Mouse (Mus musculus): ENCODE results near the gene Gm27021. TPM values are rescaled to one million over a fixed set of nuclear protein-coding genes. Genes with fewer than 3 reads are reported as not detected.

The Gm27021 gene
- polyA plus RNA-seq, 1 experiment from 2014 or later, result 2.6 TPM

DNA sequence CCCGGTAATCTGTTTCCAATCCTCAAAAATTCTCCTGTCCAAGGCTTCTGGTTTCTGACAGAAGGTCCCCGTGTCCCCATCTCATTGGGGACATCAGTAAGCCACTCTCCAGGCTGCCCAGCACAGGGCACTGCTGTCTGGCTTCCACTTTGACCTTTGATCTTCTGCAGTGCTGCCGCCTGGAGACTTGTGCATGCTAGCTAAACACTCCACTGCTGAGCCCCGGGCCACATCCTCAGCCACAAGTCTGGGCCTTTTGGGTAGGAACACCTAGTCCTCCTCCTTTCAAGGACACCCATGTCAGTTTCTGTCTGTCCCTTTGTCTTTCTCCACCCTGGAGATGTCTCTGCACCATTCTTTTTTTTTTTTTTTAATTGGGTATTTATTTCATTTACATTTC lies 25.1 kb upstream of the Gm27021 start:
- Histone ChIP-seq H3K36me3 (ENCODE audit: control insufficient read depth, insufficient read depth, low read length) (no peaks in the 10 kb centered on the region), H3K9ac (ENCODE audit: low read depth, low read length) (no peak overlapping the region), H3K27ac (ENCODE audit: low read depth, low read length) (no peak overlapping the region), H3K4me1 (replicated peaks; ENCODE audit: control insufficient read depth, insufficient read depth, low read length) (peaks cover 3% of the 10 kb centered on the region; the same call in 1 of the 2 replicates), H3K27me3 (ENCODE audit: control insufficient read depth, insufficient read depth, low read length) (no peaks in the 10 kb centered on the region), H3K4me3 (ENCODE audit: low read depth, low read length) (no peak overlapping the region), H3K9me3 (ENCODE audit: control insufficient read depth, low read length) (no peaks in the 10 kb centered on the region), H3K4me2 (replicated peaks; ENCODE audit: low read depth, low read length) (no peak overlapping the region)
- no peak for ATAC-seq (ENCODE audit: low FRiP score)
- 61% methylated on average over 4 of the region's 4 CpGs for WGBS
- no peak for DNase-seq (ENCODE audit: low spot score)

GRCm38 (mm10) chr8:120688511-120688910 lies 20.6 kb upstream of the Gm27021 start:
- H3K27ac ChIP-seq (ENCODE audit: low read depth, low read length), result no peak overlapping the region
- no peak overlapping the region for H3K4me2 ChIP-seq (replicated peaks; ENCODE audit: low read depth, low read length)
- no peak overlapping the region for H3K4me3 ChIP-seq (ENCODE audit: low read depth, low read length)
- H3K9me3 ChIP-seq (ENCODE audit: control insufficient read depth, low read length), result no peaks in the 10 kb centered on the region
- no peaks in the 10 kb centered on the region for H3K4me1 ChIP-seq (replicated peaks; ENCODE audit: control insufficient read depth, insufficient read depth, low read length)
- WGBS, result 90% methylated on average over 7 of the region's 7 CpGs
- H3K9ac ChIP-seq (ENCODE audit: low read depth, low read length), result no peak overlapping the region
- DNase-seq (ENCODE audit: low spot score) (no peak), ATAC-seq (ENCODE audit: low FRiP score) (no peak)
- H3K36me3 ChIP-seq (ENCODE audit: control insufficient read depth, insufficient read depth, low read length), result no peaks in the 10 kb centered on the region
- H3K27me3 ChIP-seq (ENCODE audit: control insufficient read depth, insufficient read depth, low read length), result no peaks in the 10 kb centered on the region

DNA sequence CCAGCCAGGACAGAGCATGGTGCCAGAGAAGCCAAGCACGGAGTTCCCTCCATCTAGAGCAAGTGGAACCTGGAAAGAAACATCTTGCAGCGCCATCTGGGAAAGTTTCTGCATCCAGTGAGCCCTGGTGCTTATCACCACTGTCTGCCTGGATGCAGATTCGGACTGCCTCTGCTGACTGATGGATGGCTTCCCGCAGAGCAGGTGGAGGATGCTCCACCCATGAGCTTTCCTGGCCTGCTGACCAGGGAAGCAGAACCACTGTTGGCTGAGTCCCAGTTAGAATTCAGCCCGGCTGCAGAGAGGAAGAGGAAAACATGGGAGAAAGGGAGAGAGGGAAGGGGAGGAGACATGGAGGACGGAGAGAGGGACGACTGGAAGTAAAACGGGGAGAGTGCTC lies 19.9 kb upstream of the Gm27021 start:
- Histone ChIP-seq H3K4me3 (ENCODE audit: low read depth, low read length) (no peak overlapping the region), H3K9me3 (ENCODE audit: control insufficient read depth, low read length) (no peaks in the 10 kb centered on the region)
- WGBS, result 72% methylated on average over 8 of the region's 8 CpGs

GRCm38 (mm10) chr8:120686576-120686975 lies 18.7 kb upstream of the Gm27021 start:
- 86% methylated on average over 5 of the region's 5 CpGs for WGBS
- no peaks in the 10 kb centered on the region for H3K36me3 ChIP-seq (ENCODE audit: control insufficient read depth, insufficient read depth, low read length)
- ATAC-seq (ENCODE audit: low FRiP score), result no peak
- H3K9me3 ChIP-seq (ENCODE audit: control insufficient read depth, low read length), result no peaks in the 10 kb centered on the region
- H3K4me2 ChIP-seq (replicated peaks; ENCODE audit: low read depth, low read length), result no peak overlapping the region
- no peak overlapping the region for H3K9ac ChIP-seq (ENCODE audit: low read depth, low read length)
- no peaks in the 10 kb centered on the region for H3K4me1 ChIP-seq (replicated peaks; ENCODE audit: control insufficient read depth, insufficient read depth, low read length)
- no peaks in the 10 kb centered on the region for H3K27me3 ChIP-seq (ENCODE audit: control insufficient read depth, insufficient read depth, low read length)
- H3K27ac ChIP-seq (ENCODE audit: low read depth, low read length), result no peak overlapping the region
- no peak overlapping the region for H3K4me3 ChIP-seq (ENCODE audit: low read depth, low read length)
- no peak for DNase-seq (ENCODE audit: low spot score)

More for the DNA sequence above, 19.9 kb upstream of the Gm27021 start:
- H3K36me3 ChIP-seq (ENCODE audit: control insufficient read depth, insufficient read depth, low read length), result no peaks in the 10 kb centered on the region
- no peak for ATAC-seq (ENCODE audit: low FRiP score)
- H3K9ac ChIP-seq (ENCODE audit: low read depth, low read length), result no peak overlapping the region
- DNase-seq (ENCODE audit: low spot score), result no peak
- H3K27me3 ChIP-seq (ENCODE audit: control insufficient read depth, insufficient read depth, low read length), result no peaks in the 10 kb centered on the region
- H3K4me1 ChIP-seq (replicated peaks; ENCODE audit: control insufficient read depth, insufficient read depth, low read length), result no peaks in the 10 kb centered on the region
- no peak overlapping the region for H3K27ac ChIP-seq (ENCODE audit: low read depth, low read length)
- no peak overlapping the region for H3K4me2 ChIP-seq (replicated peaks; ENCODE audit: low read depth, low read length)

DNA sequence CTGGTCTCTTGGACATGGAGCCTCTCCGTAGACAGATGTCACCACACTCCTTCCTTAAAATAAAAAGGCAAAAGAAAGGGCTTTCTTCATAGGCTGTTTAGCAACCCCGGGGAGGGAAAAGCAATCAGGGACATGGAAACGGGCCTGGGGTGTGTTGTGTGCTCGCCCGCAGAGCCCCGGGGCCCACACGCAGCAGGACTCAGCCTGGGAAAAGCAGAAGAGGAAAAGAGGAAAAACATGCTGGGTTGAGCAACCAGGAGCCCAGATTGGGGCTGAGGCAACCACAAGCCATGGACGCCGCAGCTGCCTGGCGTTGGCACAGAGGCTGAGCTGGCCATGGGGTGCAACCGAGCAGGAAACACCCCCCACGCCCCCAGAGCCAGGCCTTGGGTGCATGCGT lies 18.2 kb upstream of the Gm27021 start:
- Histone ChIP-seq H3K36me3 (ENCODE audit: control insufficient read depth, insufficient read depth, low read length) (no peaks in the 10 kb centered on the region), H3K4me2 (replicated peaks; ENCODE audit: low read depth, low read length) (no peak overlapping the region), H3K27ac (ENCODE audit: low read depth, low read length) (no peak overlapping the region), H3K27me3 (ENCODE audit: control insufficient read depth, insufficient read depth, low read length) (no peaks in the 10 kb centered on the region), H3K9me3 (ENCODE audit: control insufficient read depth, low read length) (no peaks in the 10 kb centered on the region), H3K4me3 (ENCODE audit: low read depth, low read length) (no peak overlapping the region), H3K9ac (ENCODE audit: low read depth, low read length) (no peak overlapping the region), H3K4me1 (replicated peaks; ENCODE audit: control insufficient read depth, insufficient read depth, low read length) (no peaks in the 10 kb centered on the region)
- WGBS, result 81% methylated on average over 13 of the region's 13 CpGs
- DNase-seq (ENCODE audit: low spot score), result no peak
- ATAC-seq (ENCODE audit: low FRiP score), result no peak

DNA sequence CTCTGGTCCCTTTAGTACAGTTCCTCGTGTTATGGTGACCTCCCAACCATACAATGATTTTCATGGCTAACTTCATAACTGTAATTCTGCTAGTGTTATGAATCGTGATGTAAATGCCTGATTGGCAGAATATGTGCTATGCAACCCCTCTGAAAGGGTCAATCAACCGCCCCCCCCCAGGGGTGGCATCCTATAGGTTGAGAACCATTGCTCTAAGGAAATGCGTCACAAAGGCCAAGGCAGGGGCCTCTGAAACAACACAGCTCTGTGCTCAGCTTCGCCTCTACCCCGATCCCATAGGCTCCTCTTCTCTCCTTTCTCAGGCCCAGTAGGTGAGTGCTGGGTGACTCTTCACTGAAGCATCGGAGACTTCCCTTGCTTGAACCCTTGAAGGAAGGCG lies 17.7 kb upstream of the Gm27021 start:
- no peaks in the 10 kb centered on the region for H3K9me3 ChIP-seq (ENCODE audit: control insufficient read depth, low read length)
- 78% methylated on average over 8 of the region's 8 CpGs for WGBS
- no peak overlapping the region for H3K4me2 ChIP-seq (replicated peaks; ENCODE audit: low read depth, low read length)
- no peaks in the 10 kb centered on the region for H3K4me1 ChIP-seq (replicated peaks; ENCODE audit: control insufficient read depth, insufficient read depth, low read length)
- H3K4me3 ChIP-seq (ENCODE audit: low read depth, low read length), result no peak overlapping the region
- H3K27me3 ChIP-seq (ENCODE audit: control insufficient read depth, insufficient read depth, low read length), result no peaks in the 10 kb centered on the region
- no peak overlapping the region for H3K27ac ChIP-seq (ENCODE audit: low read depth, low read length)
- ATAC-seq (ENCODE audit: low FRiP score) (no peak), DNase-seq (ENCODE audit: low spot score) (no peak)
- no peaks in the 10 kb centered on the region for H3K36me3 ChIP-seq (ENCODE audit: control insufficient read depth, insufficient read depth, low read length)
- H3K9ac ChIP-seq (ENCODE audit: low read depth, low read length), result no peak overlapping the region

DNA sequence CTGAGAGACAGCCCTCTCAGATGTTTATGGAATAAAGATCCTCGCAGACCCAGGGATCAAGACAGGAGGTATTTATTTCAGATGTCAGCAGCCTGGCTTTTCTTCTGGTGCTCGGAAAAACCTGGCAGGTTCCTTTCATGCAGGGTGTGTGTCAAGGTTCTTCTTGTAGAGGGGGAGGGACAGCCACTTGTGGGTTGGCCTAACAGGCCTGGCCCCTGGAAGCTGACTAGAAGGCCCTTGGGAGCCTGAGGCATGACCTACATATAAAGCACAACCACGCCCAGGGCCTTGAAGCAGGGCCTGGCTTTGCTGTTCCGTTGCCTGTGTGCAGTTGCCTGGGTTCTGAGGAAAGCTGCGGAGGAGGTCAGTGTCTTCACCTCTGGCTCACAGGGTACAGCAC lies 17.2 kb upstream of the Gm27021 start:
- no peaks in the 10 kb centered on the region for H3K36me3 ChIP-seq (ENCODE audit: control insufficient read depth, insufficient read depth, low read length)
- 70% methylated on average over 5 of the region's 5 CpGs for WGBS
- no peak overlapping the region for H3K4me2 ChIP-seq (replicated peaks; ENCODE audit: low read depth, low read length)
- no peaks in the 10 kb centered on the region for H3K27me3 ChIP-seq (ENCODE audit: control insufficient read depth, insufficient read depth, low read length)
- H3K9me3 ChIP-seq (ENCODE audit: control insufficient read depth, low read length), result no peaks in the 10 kb centered on the region
- no peaks in the 10 kb centered on the region for H3K4me1 ChIP-seq (replicated peaks; ENCODE audit: control insufficient read depth, insufficient read depth, low read length)
- no peak for DNase-seq (ENCODE audit: low spot score)
- no peak overlapping the region for H3K27ac ChIP-seq (ENCODE audit: low read depth, low read length)
- no peak for ATAC-seq (ENCODE audit: low FRiP score)
- no peak overlapping the region for H3K4me3 ChIP-seq (ENCODE audit: low read depth, low read length)
- no peak overlapping the region for H3K9ac ChIP-seq (ENCODE audit: low read depth, low read length)

- Histone ChIP-seq H3K4me3 (ENCODE audit: low read depth, low read length) (no peak overlapping the region), H3K36me3 (ENCODE audit: control insufficient read depth, insufficient read depth, low read length) (no peaks in the 10 kb centered on the region), H3K4me2 (replicated peaks; ENCODE audit: low read depth, low read length) (no peak overlapping the region), H3K4me1 (replicated peaks; ENCODE audit: control insufficient read depth, insufficient read depth, low read length) (no peaks in the 10 kb centered on the region), H3K27me3 (ENCODE audit: control insufficient read depth, insufficient read depth, low read length) (no peaks in the 10 kb centered on the region), H3K9ac (ENCODE audit: low read depth, low read length) (no peak overlapping the region), H3K9me3 (ENCODE audit: control insufficient read depth, low read length) (no peaks in the 10 kb centered on the region), H3K27ac (ENCODE audit: low read depth, low read length) (no peak overlapping the region)
- no peak for DNase-seq (ENCODE audit: low spot score)
- no peak for ATAC-seq (ENCODE audit: low FRiP score)
- 60% methylated on average over 5 of the region's 5 CpGs for WGBS
Observed at GRCm38 (mm10) chr8:120684082-120684481, 16.2 kb upstream of the Gm27021 start.

DNA sequence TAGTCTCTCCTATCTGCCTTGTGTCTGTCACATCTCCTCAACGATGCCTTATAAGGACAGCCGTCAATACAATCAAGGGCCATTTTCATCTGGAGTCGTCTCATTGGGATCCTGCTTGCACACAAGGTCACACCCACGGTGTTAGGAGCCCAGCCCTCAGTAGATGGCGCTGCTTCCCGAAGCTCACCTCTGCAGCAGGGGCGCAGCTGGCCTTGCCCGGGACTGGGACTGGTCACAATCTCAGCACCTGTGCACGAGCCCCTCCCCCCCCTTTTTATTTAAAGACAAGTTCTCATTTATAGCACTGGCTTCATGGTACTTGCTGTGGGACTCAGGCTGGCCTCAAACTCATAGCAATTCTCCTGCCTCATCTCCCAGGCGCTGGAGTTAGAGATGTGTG lies 15.7 kb upstream of the Gm27021 start:
- H3K27me3 ChIP-seq (ENCODE audit: control insufficient read depth, insufficient read depth, low read length), result no peaks in the 10 kb centered on the region; the same call in 1 of the 2 replicates
- no peak overlapping the region for H3K27ac ChIP-seq (ENCODE audit: low read depth, low read length)
- H3K4me3 ChIP-seq (ENCODE audit: low read depth, low read length), result no peak overlapping the region
- no peak overlapping the region for H3K9ac ChIP-seq (ENCODE audit: low read depth, low read length)
- H3K4me2 ChIP-seq (replicated peaks; ENCODE audit: low read depth, low read length), result no peak overlapping the region
- no peaks in the 10 kb centered on the region for H3K4me1 ChIP-seq (replicated peaks; ENCODE audit: control insufficient read depth, insufficient read depth, low read length)
- H3K9me3 ChIP-seq (ENCODE audit: control insufficient read depth, low read length), result no peaks in the 10 kb centered on the region
- ATAC-seq (ENCODE audit: low FRiP score), result no peak
- peak; percentile 80 for DNase-seq (ENCODE audit: low spot score)
- no peaks in the 10 kb centered on the region for H3K36me3 ChIP-seq (ENCODE audit: control insufficient read depth, insufficient read depth, low read length)
- WGBS, result 19% methylated on average over 10 of the region's 10 CpGs
